8 mouse cellular contexts compared by ENCODE assay signal in genomic region chr12:21373820-21374475, GRCm38 (mm10). TPM values are rescaled to one million over a fixed set of nuclear protein-coding genes. Genes with fewer than 3 reads are reported as not detected.
DNase-seq lines count a peak whose midpoint lies in the region; ATAC-seq and TF ChIP-seq lines count a peak whose summit lies in the region.

No protein-coding gene starts in this region.

- H3K4me1 ChIP-seq in E14TG2a.4 (replicated peaks; ENCODE audit: low read depth, low read length): peaks cover 56% of the 10 kb centered on the region
- peaks cover 8% of the 10 kb centered on the region for H3K4me1 ChIP-seq in forebrain, embryonic 16.5 days (replicated peaks; ENCODE audit: control insufficient read depth, insufficient read depth, low read length)

- H3K4me3 ChIP-seq in gastrocnemius, adult 2 months: peak overlapping the region; percentile 98
- H3K4me3 ChIP-seq in E14TG2a.4 (replicated peaks; ENCODE audit: low read length): peak overlapping the region; percentile 98
- peak overlapping the region; percentile 80 for H3K4me3 ChIP-seq in forebrain, embryonic 16.5 days (replicated peaks; ENCODE audit: low read length)

- 5% methylated on average over 24 of the region's 24 CpGs for WGBS in forebrain, embryonic 16.5 days

- intact Hi-C loops in gastrocnemius, adult 2 months (cut with DNase I): loop anchor here (2.0 to 10.0 kb wide), 4 partner anchors 41 to 171 kb away; partner anchors contain the start of genes Cpsf3 and Itgb1bp1
- intact Hi-C loops in gastrocnemius, postnatal 14 days (cut with DNase I; ENCODE audit: low total_unique reads): no loop called here

- ATAC-seq in forebrain, embryonic 16.5 days: peak; percentile 44
- ATAC-seq in megakaryocyte, adult 5-6 weeks (ENCODE audit: poor library complexity, severe bottlenecking): peak; percentile 31

- H3K9ac ChIP-seq in forebrain, embryonic 16.5 days (replicated peaks; ENCODE audit: low read depth, low read length): peak overlapping the region; percentile 91

- peak overlapping the region; percentile 96 for H3K27ac ChIP-seq in gastrocnemius, adult 2 months
- peak overlapping the region; percentile 93 for H3K27ac ChIP-seq in forebrain, embryonic 16.5 days (ENCODE audit: low read length)

- 0 out of 2 replicates have a peak, but pooled peaks cover 4% of the 10 kb centered on the region for H3K36me3 ChIP-seq in E14TG2a.4 (ENCODE audit: insufficient read depth, low read length)
- no peaks in the 10 kb centered on the region for H3K36me3 ChIP-seq in forebrain, embryonic 16.5 days (ENCODE audit: control insufficient read depth, insufficient read depth)

- peak overlapping the region; percentile 74 for H3K4me2 ChIP-seq in forebrain, embryonic 16.5 days (ENCODE audit: low read length)

- no peaks in the 10 kb centered on the region for H3K9me3 ChIP-seq in E14TG2a.4 (ENCODE audit: low read length)
- H3K9me3 ChIP-seq in forebrain, embryonic 16.5 days (ENCODE audit: control insufficient read depth, low read length): no peaks in the 10 kb centered on the region

- DNase-seq in gastrocnemius, adult 2 months: no peak
- no peak for DNase-seq in gastrocnemius, postnatal 14 days
- DNase-seq in embryo, embryonic 11 days: no peak
- no peak for DNase-seq in gastrocnemius, adult 8-10 months (ENCODE audit: low spot score in 2 of 2)
- no peak for DNase-seq in spleen, postnatal 14 days (ENCODE audit: low spot score in 2 of 2)

- no peak for TF ChIP-seq CTCF in gastrocnemius, adult 2 months (IDR thresholded peaks at IDR 0.05)
- TF ChIP-seq CTCF in E14TG2a.4 (conservative IDR thresholded peaks at IDR 0.05; ENCODE audit: low read length): no peak

- H3K27me3 ChIP-seq in E14TG2a.4 (ENCODE audit: insufficient read depth, low read length): no peaks in the 10 kb centered on the region
- H3K27me3 ChIP-seq in forebrain, embryonic 16.5 days (replicated peaks; ENCODE audit: control insufficient read depth, insufficient read depth, low read length): no peaks in the 10 kb centered on the region

RNA-seq across cellular contexts. Expression of gene Adam17, which starts 0.5 kb away (rescaled TPM):
- total RNA-seq in gastrocnemius, adult 2 months (2021): 10 to 100 TPM; 19.3 to 33.8 TPM
- total RNA-seq in gastrocnemius, postnatal 14 days (2021): 10 to 100 TPM; 23.8 to 26.7 TPM
- 18.0 and 23.2 TPM in 2 replicates for polyA plus RNA-seq in forebrain, embryonic 16.5 days (2015; fragmentation: Nextera tagmentation; extraction: Ambion mirVana)
- total RNA-seq in megakaryocyte, adult 5-6 weeks (2015): 43.5 and 46.9 TPM in 2 replicates
- 73.9 and 77.0 TPM in 2 replicates for total RNA-seq in megakaryocyte, adult 5-6 weeks (2017)
- 10 to 100 TPM; 12.7 to 21.5 (median 17.9) TPM for total RNA-seq in gastrocnemius, adult 8-10 months (2022)

RNA-seq across cellular contexts. Expression of gene Ywhaq, which starts 43.5 kb away (rescaled TPM):
- 10 to 100 TPM; 20.4 to 28.2 TPM for total RNA-seq in gastrocnemius, adult 2 months (2021)
- total RNA-seq in gastrocnemius, postnatal 14 days (2021): 10 to 100 TPM; 46.3 to 61.9 TPM
- 1,089 and 1,150 TPM in 2 replicates for polyA plus RNA-seq in forebrain, embryonic 16.5 days (2015; fragmentation: Nextera tagmentation; extraction: Ambion mirVana)
- 265 and 275 TPM in 2 replicates for total RNA-seq in megakaryocyte, adult 5-6 weeks (2015)
- total RNA-seq in megakaryocyte, adult 5-6 weeks (2017): 136 and 156 TPM in 2 replicates
- total RNA-seq in gastrocnemius, adult 8-10 months (2022): 10 to 100 TPM; 12.4 to 19.9 (median 19.0) TPM

RNA-seq across cellular contexts. Expression of gene Iah1, which starts 57.8 kb away (rescaled TPM):
- total RNA-seq in gastrocnemius, adult 2 months (2021): 1 to 10 TPM; 4.5 to 6.3 TPM
- 1 to 10 TPM; 8.1 to 9.7 TPM for total RNA-seq in gastrocnemius, postnatal 14 days (2021)
- polyA plus RNA-seq in forebrain, embryonic 16.5 days (2015; fragmentation: Nextera tagmentation; extraction: Ambion mirVana): 40.2 and 40.6 TPM in 2 replicates
- 44.1 and 46.5 TPM in 2 replicates for total RNA-seq in megakaryocyte, adult 5-6 weeks (2015)
- total RNA-seq in megakaryocyte, adult 5-6 weeks (2017): 34.7 and 41.9 TPM in 2 replicates
- total RNA-seq in gastrocnemius, adult 8-10 months (2022): 1 to 10 TPM; 2.7 to 5.0 (median 3.7) TPM
